Mouse (Mus musculus) limb, embryonic 12.5 days (tissue): ENCODE measurements at regions not wholly inside any gene's neighbourhood (a gene's known extent, or its start where the extent isn't known, plus 50 kb on each side); places are given as distances from the start of the nearest gene placed in this dataset.

ENCODE experiments used
- ATAC-seq: fragments of 200-750 bp; cut with Nextera tagmentation; 2 replicates; pipeline ENCODE4 v1.8.0; 2017; ENCODE audit warnings: low read depth, moderate TSS enrichment; ENCODE audit not compliant: insufficient number of reproducible peaks, insufficient read depth, low FRiP score, low TSS enrichment
- H3K27ac ChIP-seq: fragments of 300-500 bp; sonication (generic); 2 replicates; pipeline ENCODE4 v1.5.1; 2016; ENCODE audit warnings: mild to moderate bottlenecking, moderate library complexity
- H3K27me3 ChIP-seq: fragments of 300-500 bp; sonication (generic); 2 replicates; pipeline ENCODE4 v1.6.1; 2016; ENCODE audit warnings: mild to moderate bottlenecking, moderate library complexity
- H3K36me3 ChIP-seq: fragments of 300-500 bp; sonication (generic); 2 replicates; pipeline ENCODE4 v1.6.1; 2016; ENCODE audit warnings: mild to moderate bottlenecking, moderate library complexity
- H3K4me1 ChIP-seq: fragments of 300-500 bp; sonication (generic); replicated peaks from 2 replicates; pipeline ENCODE4 v1.6.1; 2016
- H3K4me2 ChIP-seq: fragments of 300-500 bp; sonication (generic); 2 replicates; pipeline ENCODE4 v1.6.1; 2016; ENCODE audit warnings: mild to moderate bottlenecking, moderate library complexity
- H3K4me3 ChIP-seq: fragments of 300-500 bp; sonication (generic); replicated peaks from 2 replicates; pipeline ENCODE4 v1.5.1; 2016; ENCODE audit warnings: mild to moderate bottlenecking
- H3K9ac ChIP-seq: fragments of 300-500 bp; sonication (generic); replicated peaks from 2 replicates; pipeline ENCODE4 v1.6.1; 2016; ENCODE audit warnings: mild to moderate bottlenecking, moderate library complexity
- H3K9me3 ChIP-seq: fragments of 300-500 bp; sonication (generic); 2 replicates; pipeline ENCODE4 v1.6.1; 2016; ENCODE audit warnings: mild to moderate bottlenecking, moderate library complexity
- WGBS: fragments of 180-500 bp; shearing (Covaris S2); methylation state at CpG from one replicate; pipeline ENCODE4 v1.1.7; 2016; 5-methylcytosine and 5-hydroxymethylcytosine counted together

DNA sequence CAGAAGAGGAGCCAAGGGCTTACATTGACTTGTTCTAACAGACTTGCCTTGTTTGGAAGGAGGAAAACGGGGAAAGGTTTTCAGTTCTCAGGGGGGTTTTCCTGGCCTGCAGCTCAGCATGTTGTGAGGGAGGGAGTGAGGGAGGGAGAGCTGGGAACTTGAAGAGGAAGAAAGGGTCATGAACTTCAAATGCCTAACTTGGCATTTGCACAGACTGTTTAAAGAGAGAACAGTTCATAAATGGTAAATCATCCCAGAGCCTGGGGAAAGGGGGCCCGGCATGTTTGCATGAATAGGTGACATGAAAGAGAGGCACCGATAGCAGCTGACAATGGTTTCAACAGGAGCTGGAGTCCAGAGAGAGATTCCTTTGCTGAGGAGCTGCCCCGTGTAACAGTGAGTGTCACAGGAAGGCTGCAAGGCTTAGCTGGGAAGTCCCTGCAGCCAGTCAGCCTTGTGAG is 51.3 kb upstream of the Cxcr4 start:
- Histone ChIP-seq H3K27me3 (no peaks in the 10 kb centered on the region), H3K27ac (no peak overlapping the region), H3K9ac (no peak overlapping the region), H3K36me3 (no peaks in the 10 kb centered on the region), H3K4me2 (no peak overlapping the region), H3K9me3 (no peaks in the 10 kb centered on the region), H3K4me3 (no peak overlapping the region), H3K4me1 (peaks cover 18% of the 10 kb centered on the region)
- WGBS: 4% methylated on average over 4 of the region's 4 CpGs
- ATAC-seq: no peak

DNA sequence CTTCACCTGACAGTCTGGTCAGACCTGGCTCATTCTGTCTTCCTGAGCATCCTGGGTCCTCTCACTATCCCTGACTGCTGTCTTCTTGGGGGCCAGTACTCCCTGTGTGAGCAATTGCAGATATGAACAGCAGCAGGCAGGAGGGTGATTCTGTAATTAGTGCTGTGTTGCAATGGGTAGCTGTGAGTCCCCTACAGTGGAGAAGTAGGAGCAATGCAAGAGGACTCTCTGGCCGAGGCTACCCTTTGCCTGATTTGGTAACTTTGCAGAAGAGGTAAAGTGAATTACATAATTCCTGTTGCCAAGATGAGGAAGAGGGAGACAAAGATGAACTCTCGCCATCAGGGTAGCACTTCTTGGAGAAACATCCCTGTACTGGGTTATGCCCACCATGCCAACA is 50.1 kb upstream of the Cxcr4 start:
- ATAC-seq: no peak
- no peak overlapping the region for H3K4me3 ChIP-seq
- no peak overlapping the region for H3K9ac ChIP-seq
- no peak overlapping the region for H3K4me2 ChIP-seq
- H3K4me1 ChIP-seq: peaks cover 18% of the 10 kb centered on the region
- H3K27me3 ChIP-seq: no peaks in the 10 kb centered on the region
- 88% methylated on average over 2 of the region's 2 CpGs for WGBS
- no peaks in the 10 kb centered on the region for H3K9me3 ChIP-seq
- H3K27ac ChIP-seq: no peak overlapping the region
- no peaks in the 10 kb centered on the region for H3K36me3 ChIP-seq
